Mouse (Mus musculus): ENCODE data around the gene Agap2. TPM values are rescaled to one million over a fixed set of nuclear protein-coding genes. Genes with fewer than 3 reads are reported as not detected.

The Agap2 gene
- polyA plus RNA-seq, 2 experiments = 0.57 to 3.0 TPM

DNA sequence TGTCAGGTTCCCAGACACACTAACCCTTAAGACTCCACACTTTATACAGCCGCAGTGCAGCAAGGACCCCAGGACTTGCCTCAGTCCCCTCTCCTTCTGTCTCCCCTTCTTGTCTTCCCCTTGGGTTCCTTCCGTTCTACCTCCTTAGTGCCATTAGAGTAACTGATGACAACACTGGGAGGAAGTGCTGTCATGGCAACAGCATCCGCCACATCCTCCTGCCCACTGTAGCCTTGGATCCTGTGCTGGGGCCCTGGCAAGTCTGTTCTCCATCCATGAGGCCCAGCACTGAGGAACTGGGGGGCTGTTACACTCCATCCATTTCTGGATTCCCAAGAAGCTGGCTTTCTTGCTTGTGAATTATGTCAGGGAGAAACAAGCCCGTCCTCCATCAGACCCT is 998 bp downstream of the Agap2 start:
- ATAC-seq (ENCODE audit: insufficient read depth) (no peak), DNase-seq (ENCODE audit: low read depth in 3 of 3, low spot score in 3 of 3) (no peak)
- H3K9me3 ChIP-seq (ENCODE audit: control insufficient read depth, low read length) = no peaks in the 10 kb centered on the region
- H3K4me3 ChIP-seq (ENCODE audit: insufficient read depth in 1 of 2, low read depth in 2 of 2, low read length in 2 of 2) = 0 out of 4 replicates have a peak overlapping the region, but pooled peaks of 1 of the 2 experiments have one; percentile 32
- no peaks in the 10 kb centered on the region for H3K36me3 ChIP-seq (replicated peaks; ENCODE audit: control insufficient read depth, insufficient read depth, low read depth)
- no peak overlapping the region for H3K27ac ChIP-seq
- H3K27me3 ChIP-seq (ENCODE audit: control insufficient read depth, insufficient read depth, low read length) = peaks cover 30% of the 10 kb centered on the region
- peaks cover 0 to 10% of the 10 kb centered on the region in 2 experiments; a peak in 3 of 4 replicates for H3K4me1 ChIP-seq (replicated peaks; ENCODE audit: control insufficient read depth in 2 of 2, insufficient read depth in 2 of 2, low read length in 1 of 2)
- TF ChIP-seq CTCF (IDR thresholded peaks at IDR 0.05; ENCODE audit: low read depth) (no peak), EP300 (IDR thresholded peaks at IDR 0.05; ENCODE audit: low read depth) (no peak)
- 20% methylated on average over 4 of the region's 4 CpGs for WGBS (ENCODE audit: insufficient replicate concordance)
- H3K4me2 ChIP-seq (ENCODE audit: low read depth) = peak overlapping the region; percentile 52; the same call in 1 of the 2 replicates
- no peak overlapping the region for H3K9ac ChIP-seq (replicated peaks)

DNA sequence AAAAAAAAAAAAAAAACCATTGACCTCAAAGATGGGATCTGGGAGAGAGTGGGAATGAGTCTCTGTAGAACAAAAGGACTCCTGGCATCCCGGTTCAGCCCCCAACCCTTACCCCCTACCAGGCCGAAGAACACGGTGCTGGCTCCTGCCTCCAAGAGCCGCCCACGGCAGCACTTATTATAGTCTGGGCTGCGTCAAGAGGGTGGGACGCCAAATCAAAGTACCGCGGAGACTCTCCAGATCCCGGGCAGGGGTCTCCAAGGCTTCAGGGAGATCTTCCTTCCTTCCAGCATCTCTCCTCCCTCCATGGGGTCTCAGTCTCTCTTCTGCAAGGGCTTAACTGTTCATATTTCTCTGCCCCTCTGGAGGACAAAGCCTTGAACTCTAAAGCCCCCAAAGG is 2.4 kb downstream of the Agap2 start:
- Histone ChIP-seq H3K4me2 (ENCODE audit: low read depth) (no peak overlapping the region), H3K4me1 (replicated peaks; ENCODE audit: control insufficient read depth in 2 of 2, insufficient read depth in 2 of 2, low read length in 1 of 2) (peaks cover 2 to 7% of the 10 kb centered on the region in 2 experiments; a peak in 3 of 4 replicates)

DNA sequence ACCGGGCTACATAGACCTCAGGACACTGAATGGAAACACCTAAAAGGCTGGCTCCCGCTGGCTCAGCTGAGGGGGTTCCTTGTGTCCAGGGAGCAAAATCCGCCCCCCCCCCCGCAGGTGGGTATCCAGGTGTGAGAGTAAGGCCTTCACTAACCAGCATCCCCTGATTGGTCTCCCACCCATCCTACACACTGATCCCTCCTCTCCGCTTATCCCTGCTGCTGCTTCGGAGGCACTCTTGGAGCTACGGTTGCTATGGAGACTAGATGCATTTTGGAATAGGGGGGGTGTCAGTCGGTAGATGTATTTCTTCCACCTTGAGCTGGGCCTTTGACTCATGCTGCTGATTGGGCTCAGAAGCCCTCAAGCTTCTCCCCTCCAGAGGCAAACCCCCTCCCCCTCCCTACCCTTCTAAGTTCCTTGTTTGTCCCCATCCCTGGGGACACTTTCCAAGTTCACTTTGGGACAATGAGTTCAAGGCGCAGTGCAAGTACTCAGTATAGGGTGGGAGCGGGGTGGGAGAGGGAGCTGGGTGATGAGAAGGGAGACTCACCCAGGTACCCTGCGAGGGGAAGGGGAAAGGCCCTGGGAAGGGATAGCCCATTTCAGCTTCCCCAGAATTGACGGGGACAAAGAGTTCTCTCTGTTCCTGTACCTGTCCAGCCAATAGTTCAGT is 3.1 kb downstream of the Agap2 start:
- Histone ChIP-seq H3K4me2 (ENCODE audit: low read depth) (no peak overlapping the region), H3K27me3 (ENCODE audit: control insufficient read depth, insufficient read depth, low read length) (peaks cover 38% of the 10 kb centered on the region), H3K4me3 (ENCODE audit: insufficient read depth in 1 of 2, low read depth in 2 of 2, low read length in 2 of 2) (no peak overlapping the region), H3K9me3 (ENCODE audit: control insufficient read depth, low read length) (no peaks in the 10 kb centered on the region), H3K36me3 (replicated peaks; ENCODE audit: control insufficient read depth, insufficient read depth, low read depth) (no peaks in the 10 kb centered on the region), H3K4me1 (replicated peaks; ENCODE audit: control insufficient read depth in 2 of 2, insufficient read depth in 2 of 2, low read length in 1 of 2) (peaks cover 2 to 7% of the 10 kb centered on the region in 2 experiments; a peak in 3 of 4 replicates), H3K27ac (no peak overlapping the region), H3K9ac (replicated peaks) (no peak overlapping the region)
- TF ChIP-seq EP300 (IDR thresholded peaks at IDR 0.05; ENCODE audit: low read depth) = no peak
- no peak for TF ChIP-seq CTCF (IDR thresholded peaks at IDR 0.05; ENCODE audit: low read depth)
- no peak for ATAC-seq (ENCODE audit: insufficient read depth)
- WGBS (ENCODE audit: insufficient replicate concordance) = 42% methylated on average over 12 of the region's 12 CpGs
- no peak for DNase-seq (ENCODE audit: low read depth in 3 of 3, low spot score in 3 of 3)

More for the DNA sequence above, 2.4 kb downstream of the Agap2 start:
- ATAC-seq (ENCODE audit: insufficient read depth) (no peak), DNase-seq (ENCODE audit: low read depth in 3 of 3, low spot score in 3 of 3) (no peak)
- Histone ChIP-seq H3K27ac (no peak overlapping the region), H3K36me3 (replicated peaks; ENCODE audit: control insufficient read depth, insufficient read depth, low read depth) (no peaks in the 10 kb centered on the region), H3K27me3 (ENCODE audit: control insufficient read depth, insufficient read depth, low read length) (peaks cover 38% of the 10 kb centered on the region), H3K9me3 (ENCODE audit: control insufficient read depth, low read length) (no peaks in the 10 kb centered on the region), H3K4me3 (ENCODE audit: insufficient read depth in 1 of 2, low read depth in 2 of 2, low read length in 2 of 2) (no peak overlapping the region), H3K9ac (replicated peaks) (no peak overlapping the region)
- no peak for TF ChIP-seq CTCF (IDR thresholded peaks at IDR 0.05; ENCODE audit: low read depth)
- no peak for TF ChIP-seq EP300 (IDR thresholded peaks at IDR 0.05; ENCODE audit: low read depth)
- WGBS (ENCODE audit: insufficient replicate concordance) = 56% methylated on average over 10 of the region's 10 CpGs

DNA sequence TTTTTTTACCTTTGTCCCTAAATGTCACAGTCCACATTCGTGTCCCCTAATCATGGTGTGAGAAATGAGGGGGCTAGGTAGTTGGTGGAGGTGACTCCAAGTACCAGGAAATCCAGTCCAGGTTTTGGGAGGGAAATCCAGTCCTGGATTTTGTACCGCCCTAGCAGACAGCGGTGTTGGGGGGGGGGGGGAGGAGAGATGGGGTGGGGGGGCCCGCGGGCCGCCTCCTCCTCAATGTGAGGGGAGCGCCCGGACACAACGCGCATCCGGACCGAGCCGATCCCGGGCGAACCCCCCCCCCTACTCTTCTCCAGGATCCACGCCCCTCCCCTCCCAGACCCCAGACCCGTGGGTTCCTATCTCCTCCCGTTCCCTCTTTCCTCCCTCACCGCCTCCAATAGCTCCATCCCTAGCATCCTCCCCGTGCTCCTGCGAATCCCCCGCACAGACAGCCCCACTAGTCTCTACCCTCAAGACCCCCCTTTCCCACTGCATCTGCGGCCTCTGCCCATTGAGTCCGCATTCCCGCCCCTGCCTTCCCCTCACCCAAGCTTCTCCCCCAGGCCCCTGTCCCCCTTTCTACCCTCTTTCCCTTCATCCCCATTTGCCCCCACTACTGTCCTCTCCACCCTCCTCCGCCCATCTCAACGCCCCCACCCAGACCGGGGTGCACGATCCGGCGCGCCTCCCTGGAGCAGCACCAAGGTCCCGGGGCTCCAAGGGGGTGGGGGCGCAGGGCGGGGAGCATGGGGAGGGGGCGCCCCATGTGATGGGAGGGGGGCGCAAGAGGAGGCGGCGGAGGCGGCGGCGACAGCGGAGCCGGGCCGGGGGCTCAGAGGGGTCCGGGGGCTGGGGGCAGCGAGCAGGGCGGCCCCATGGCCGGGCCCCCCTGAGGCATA is 3.8 kb downstream of the Agap2 start:
- peak overlapping the region; percentile 15 to 35; a peak in 3 of 4 replicates for H3K4me3 ChIP-seq (ENCODE audit: insufficient read depth in 1 of 2, low read depth in 2 of 2, low read length in 2 of 2)

More for the DNA sequence above, 3.8 kb downstream of the Agap2 start:
- Histone ChIP-seq H3K27ac (no peak overlapping the region), H3K9ac (replicated peaks) (no peak overlapping the region), H3K36me3 (replicated peaks; ENCODE audit: control insufficient read depth, insufficient read depth, low read depth) (no peaks in the 10 kb centered on the region), H3K4me2 (ENCODE audit: low read depth) (peak overlapping the region; percentile 53), H3K9me3 (ENCODE audit: control insufficient read depth, low read length) (no peaks in the 10 kb centered on the region), H3K27me3 (ENCODE audit: control insufficient read depth, insufficient read depth, low read length) (peaks cover 38% of the 10 kb centered on the region), H3K4me1 (replicated peaks; ENCODE audit: control insufficient read depth in 2 of 2, insufficient read depth in 2 of 2, low read length in 1 of 2) (peaks cover 2 to 7% of the 10 kb centered on the region in 2 experiments; a peak in 3 of 4 replicates)
- ATAC-seq (ENCODE audit: insufficient read depth) (no peak), DNase-seq (ENCODE audit: low read depth in 3 of 3, low spot score in 3 of 3) (no peak)
- no peak for TF ChIP-seq EP300 (IDR thresholded peaks at IDR 0.05; ENCODE audit: low read depth)
- TF ChIP-seq CTCF (IDR thresholded peaks at IDR 0.05; ENCODE audit: low read depth) = no peak
- WGBS (ENCODE audit: insufficient replicate concordance) = 9% methylated on average over 42 of the region's 49 CpGs
